Mouse (Mus musculus) stomach, embryonic 14.5 days (tissue): ENCODE results near the gene Olfr551. TPM values are rescaled to one million over a fixed set of nuclear protein-coding genes. Genes with fewer than 3 reads are reported as not detected.
"Not testable (repeated sequence)": the region's sequence is repeated elsewhere in the genome, so short reads cannot be mapped to it uniquely, and the experiment has no call there.

Experiments used
- ATAC-seq: fragments of 200-750 bp; cut with Nextera tagmentation; 2 replicates; pipeline ENCODE4 v1.8.0; 2017; ENCODE audit warnings: low read depth, moderate TSS enrichment; ENCODE audit not compliant: insufficient number of reproducible peaks, insufficient read depth, low FRiP score
- H3K27ac ChIP-seq: fragments of 300-500 bp; sonication (generic); 2 replicates; pipeline ENCODE4 v1.5.1; 2014; ENCODE audit warnings: mild to moderate bottlenecking, low read length, moderate library complexity, mixed read lengths
- H3K27me3 ChIP-seq: fragments of 300-500 bp; sonication (generic); 2 replicates; pipeline ENCODE4 v1.6.1; 2014; ENCODE audit warnings: low read length, control low read depth, mixed read lengths; ENCODE audit not compliant: control insufficient read depth, insufficient read depth
- H3K36me3 ChIP-seq: fragments of 300-500 bp; sonication (generic); 2 replicates; pipeline ENCODE4 v1.6.1; 2014; ENCODE audit warnings: mild to moderate bottlenecking, control low read depth, low read length, moderate library complexity, mixed read lengths; ENCODE audit not compliant: control insufficient read depth, insufficient read depth
- H3K4me1 ChIP-seq: fragments of 300-500 bp; sonication (generic); 2 replicates; pipeline ENCODE4 v1.6.1; 2014; ENCODE audit warnings: low read length, control low read depth, mixed read lengths; ENCODE audit not compliant: control insufficient read depth, insufficient read depth
- H3K4me2 ChIP-seq: fragments of 300-500 bp; sonication (generic); replicated peaks from 2 replicates; pipeline ENCODE4 v1.6.1; 2014; ENCODE audit warnings: low read depth, low read length, control low read depth
- H3K4me3 ChIP-seq: fragments of 300-500 bp; sonication (generic); 2 replicates; pipeline ENCODE4 v1.5.1; 2014; ENCODE audit warnings: low read depth, low read length, control low read depth
- H3K9ac ChIP-seq: fragments of 300-500 bp; sonication (generic); replicated peaks from 2 replicates; pipeline ENCODE4 v1.6.1; 2014; ENCODE audit warnings: low read depth, mild to moderate bottlenecking, control low read depth, low read length, moderate library complexity, mixed read lengths
- H3K9me3 ChIP-seq: fragments of 300-500 bp; sonication (generic); 2 replicates; pipeline ENCODE4 v1.6.1; 2016; ENCODE audit warnings: low read depth, low read length, control low read depth; ENCODE audit not compliant: control insufficient read depth
- WGBS: fragments of 180-500 bp; shearing (Covaris S2); extraction: QIAGEN DNeasy Blood & Tissue Kit; methylation state at CpG from one replicate; pipeline ENCODE4 v1.1.7; 2014; 5-methylcytosine and 5-hydroxymethylcytosine counted together
- polyA plus RNA-seq: library from polyadenylated mRNA; unstranded; fragments of >200 nt; fragmentation: Nextera tagmentation; extraction: Ambion mirVana; gene quantifications from 2 replicates; pipeline ENCODE4 v1.2.1, GENCODE M21; 2014

Gene Olfr551
- polyA plus RNA-seq = not detected in 2 replicates

GRCm38 (mm10) chr7:102591786-102592185, at the start of gene Olfr551:
TSS of gene Olfr551 (minus strand) at chr7:102591886.
- Histone ChIP-seq H3K9me3 (no peaks in the 10 kb centered on the region), H3K36me3 (no peaks in the 10 kb centered on the region), H3K9ac (no peak within 1 kb of the TSS), H3K4me2 (no peak within 1 kb of the TSS), H3K27ac (no peak within 1 kb of the TSS), H3K4me1 (no peaks in the 10 kb centered on the region), H3K4me3 (no peak within 1 kb of the TSS), H3K27me3 (no peaks in the 10 kb centered on the region)
- 86% methylated on average over 3 of the region's 3 CpGs for WGBS
- no peak for ATAC-seq

GRCm38 (mm10) chr7:102638132-102638531, 46.4 kb upstream of the Olfr551 start, which contains the start of gene Olfr554:
TSS of gene Olfr554 (plus strand) at chr7:102638432.
- no peak within 1 kb of the TSS for H3K9ac ChIP-seq
- no peaks in the 10 kb centered on the region for H3K36me3 ChIP-seq
- 69% methylated on average over 1 of the region's 1 CpGs for WGBS
- H3K4me1 ChIP-seq = no peaks in the 10 kb centered on the region
- ATAC-seq = no peak
- no peak within 1 kb of the TSS for H3K4me2 ChIP-seq
- H3K27me3 ChIP-seq = no peaks in the 10 kb centered on the region
- H3K4me3 ChIP-seq = no peak within 1 kb of the TSS
- no peaks in the 10 kb centered on the region for H3K9me3 ChIP-seq
- H3K27ac ChIP-seq = no peak within 1 kb of the TSS

GRCm38 (mm10) chr7:102636665-102637064, 45.0 kb upstream of the Olfr551 start:
- 29% methylated on average over 3 of the region's 3 CpGs for WGBS
- no peak for ATAC-seq
- no peak overlapping the region for H3K27ac ChIP-seq

GRCm38 (mm10) chr7:102620368-102620767, 28.7 kb upstream of the Olfr551 start:
- H3K27me3 ChIP-seq, H3K9ac ChIP-seq, H3K4me1 ChIP-seq, H3K27ac ChIP-seq, H3K4me2 ChIP-seq, H3K9me3 ChIP-seq, H3K4me3 ChIP-seq, ATAC-seq, H3K36me3 ChIP-seq: not testable (repeated sequence)
- 86% methylated on average over 19 of the region's 19 CpGs for WGBS

More at GRCm38 (mm10) chr7:102636665-102637064, 45.0 kb upstream of the Olfr551 start:
- Histone ChIP-seq H3K9ac (no peak overlapping the region), H3K4me3 (no peak overlapping the region), H3K27me3 (no peaks in the 10 kb centered on the region), H3K36me3 (no peaks in the 10 kb centered on the region), H3K4me2 (no peak overlapping the region), H3K4me1 (no peaks in the 10 kb centered on the region), H3K9me3 (no peaks in the 10 kb centered on the region)

GRCm38 (mm10) chr7:102619608-102620007, 27.9 kb upstream of the Olfr551 start:
- 53% methylated on average over 5 of the region's 5 CpGs for WGBS
- ATAC-seq = 0 out of 2 replicates have a peak, but pooled peaks have one; percentile 63
- H3K36me3 ChIP-seq = no peaks in the 10 kb centered on the region
- H3K9ac ChIP-seq = no peak overlapping the region
- no peak overlapping the region for H3K4me3 ChIP-seq
- no peaks in the 10 kb centered on the region for H3K4me1 ChIP-seq
- no peak overlapping the region for H3K27ac ChIP-seq
- no peak overlapping the region for H3K4me2 ChIP-seq
- H3K9me3 ChIP-seq = no peaks in the 10 kb centered on the region
- no peaks in the 10 kb centered on the region for H3K27me3 ChIP-seq

GRCm38 (mm10) chr7:102618118-102618517, 26.4 kb upstream of the Olfr551 start, which contains the start of gene Olfr553:
TSS of gene Olfr553 (minus strand) at chr7:102618218.
- no peak within 1 kb of the TSS for H3K4me2 ChIP-seq
- no peak within 1 kb of the TSS for H3K4me3 ChIP-seq
- H3K27me3 ChIP-seq = no peaks in the 10 kb centered on the region
- ATAC-seq = no peak
- no peaks in the 10 kb centered on the region for H3K9me3 ChIP-seq
- H3K27ac ChIP-seq = no peak within 1 kb of the TSS
- no peaks in the 10 kb centered on the region for H3K4me1 ChIP-seq
- H3K36me3 ChIP-seq = no peaks in the 10 kb centered on the region
- H3K9ac ChIP-seq = no peak within 1 kb of the TSS

GRCm38 (mm10) chr7:102597378-102598031, 5.8 kb upstream of the Olfr551 start, which contains the start of gene Olfr552:
TSS of gene Olfr552 (plus strand) at chr7:102597770.
- no peaks in the 10 kb centered on the region for H3K36me3 ChIP-seq
- H3K9me3 ChIP-seq = no peaks in the 10 kb centered on the region
- H3K9ac ChIP-seq = no peak within 1 kb of the TSS
- ATAC-seq = no peak
- no peaks in the 10 kb centered on the region for H3K27me3 ChIP-seq
- H3K4me2 ChIP-seq = no peak within 1 kb of the TSS
- WGBS = 82% methylated on average over 1 of the region's 1 CpGs
- H3K4me1 ChIP-seq = no peaks in the 10 kb centered on the region
- H3K27ac ChIP-seq = no peak within 1 kb of the TSS
- H3K4me3 ChIP-seq = no peak within 1 kb of the TSS

GRCm38 (mm10) chr7:102575998-102576397, 15.7 kb downstream of the Olfr551 start:
- H3K4me1 ChIP-seq = no peaks in the 10 kb centered on the region
- no peaks in the 10 kb centered on the region for H3K27me3 ChIP-seq
- no peak overlapping the region for H3K4me3 ChIP-seq
- no peak overlapping the region for H3K27ac ChIP-seq
- no peaks in the 10 kb centered on the region for H3K9me3 ChIP-seq
- H3K9ac ChIP-seq = no peak overlapping the region
- 66% methylated on average over 6 of the region's 6 CpGs for WGBS
- no peak for ATAC-seq
- H3K4me2 ChIP-seq = no peak overlapping the region
- no peaks in the 10 kb centered on the region for H3K36me3 ChIP-seq
